Mouse (Mus musculus): ENCODE data around the gene Stat5a.

The Stat5a gene

GRCm38 (mm10) chr11:100858935-100859578 is at the start of gene Stat5a:
TSS of gene Stat5a (plus strand) at chr11:100859351.
- no peak for DNase-seq (ENCODE audit: low read depth)

- DNase-seq (ENCODE audit: low read depth) = no peak
These were observed 48.6 kb upstream of the Stat5a start for GRCm38 (mm10) chr11:100810516-100810915.

DNA sequence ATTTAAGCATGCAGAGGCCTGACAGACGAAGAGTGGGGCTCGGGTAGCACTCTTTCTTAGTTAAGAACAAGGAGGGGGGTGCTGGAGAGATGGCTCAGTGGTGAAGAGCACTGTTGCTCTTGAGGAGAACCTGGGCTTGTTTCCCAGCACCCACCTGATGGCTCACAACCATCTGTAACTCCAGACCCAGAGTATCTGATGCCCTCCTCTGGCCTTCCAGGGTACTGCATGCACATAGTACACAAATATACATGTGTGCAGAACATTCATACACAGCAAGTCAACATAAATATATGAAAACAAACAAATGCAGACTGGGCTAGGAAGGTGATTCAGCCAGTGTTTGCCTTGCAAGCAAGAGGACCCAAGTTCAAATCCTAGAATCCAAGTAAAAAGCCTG is 48.0 kb upstream of the Stat5a start:
- DNase-seq (ENCODE audit: low read depth) = no peak

DNA sequence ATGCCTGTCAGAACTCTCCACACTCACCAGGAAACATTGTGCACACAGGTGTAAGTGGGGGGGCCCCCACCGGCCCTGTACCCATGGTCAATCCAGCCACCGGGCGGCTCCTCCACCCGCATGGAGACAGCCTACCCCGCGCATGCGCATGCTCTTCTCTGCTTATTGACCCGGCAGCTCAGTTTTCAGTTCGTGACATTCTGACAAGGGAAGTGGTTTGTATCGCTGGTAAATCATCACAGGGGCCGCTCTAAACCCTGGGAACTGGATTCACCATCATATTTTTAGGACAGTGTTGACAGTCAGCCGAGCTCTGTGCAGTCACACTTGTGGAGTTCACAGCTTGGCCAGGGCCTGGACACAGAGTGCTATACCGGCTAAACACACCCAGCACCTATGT is 44.7 kb upstream of the Stat5a start:
- DNase-seq (ENCODE audit: low read depth) = no peak

- no peak for DNase-seq (ENCODE audit: low read depth)
These were observed 42.8 kb upstream of the Stat5a start for GRCm38 (mm10) chr11:100816342-100816741.

- no peak for DNase-seq (ENCODE audit: low read depth)
These were observed 42.4 kb upstream of the Stat5a start for GRCm38 (mm10) chr11:100816801-100817200.

DNA sequence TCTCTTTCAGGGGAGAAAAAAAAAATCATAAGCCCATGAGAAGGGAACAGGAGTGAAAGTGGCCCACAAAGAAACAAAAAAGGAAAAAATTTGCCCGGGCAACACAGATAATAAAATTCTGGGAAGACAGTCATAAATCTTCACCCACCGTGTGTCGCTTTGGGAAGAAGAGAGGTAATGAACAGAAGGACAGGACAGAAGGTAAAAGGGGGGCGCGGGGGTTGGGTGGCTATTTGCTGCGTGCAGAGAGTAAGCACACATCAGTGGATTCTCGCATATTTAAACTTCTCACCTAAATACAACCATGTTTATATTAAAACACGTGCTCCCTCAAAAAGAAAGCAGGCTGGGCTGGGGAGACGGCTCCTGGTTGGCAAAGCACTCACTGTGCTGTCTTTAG is 41.8 kb upstream of the Stat5a start:
- no peak for DNase-seq (ENCODE audit: low read depth)

DNA sequence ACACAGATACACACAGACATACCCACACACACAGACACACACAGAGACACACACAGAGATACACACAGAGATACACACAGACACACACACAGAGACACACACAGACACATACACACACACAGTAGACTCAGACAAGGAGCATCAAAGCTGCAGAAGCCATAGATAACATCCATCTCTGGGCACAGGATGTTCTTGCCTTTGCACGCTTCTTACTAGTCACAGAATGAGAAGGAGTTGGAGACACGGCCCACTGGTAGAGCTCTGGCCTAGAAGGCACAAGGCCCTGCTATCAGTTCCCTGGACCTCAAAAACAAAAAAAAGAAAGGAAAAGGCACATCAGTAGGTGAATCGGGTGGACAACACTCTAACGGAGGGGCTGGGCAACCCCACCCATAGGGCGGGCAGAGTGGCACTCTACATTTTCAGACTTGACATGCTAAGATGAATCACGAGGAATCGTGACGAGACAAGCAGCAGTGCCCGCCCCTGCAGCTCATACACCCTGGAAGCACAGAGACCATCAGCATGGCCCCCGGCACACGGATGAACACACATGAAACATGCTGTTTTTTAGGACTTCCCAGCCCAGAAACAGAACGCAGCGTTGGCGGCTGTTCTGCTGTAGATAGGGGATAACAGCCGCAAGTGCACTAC is 40.7 kb upstream of the Stat5a start:
- no peak for DNase-seq (ENCODE audit: low read depth)

- no peak for DNase-seq (ENCODE audit: low read depth)
These were observed 40.1 kb upstream of the Stat5a start for GRCm38 (mm10) chr11:100819048-100819447.

DNA sequence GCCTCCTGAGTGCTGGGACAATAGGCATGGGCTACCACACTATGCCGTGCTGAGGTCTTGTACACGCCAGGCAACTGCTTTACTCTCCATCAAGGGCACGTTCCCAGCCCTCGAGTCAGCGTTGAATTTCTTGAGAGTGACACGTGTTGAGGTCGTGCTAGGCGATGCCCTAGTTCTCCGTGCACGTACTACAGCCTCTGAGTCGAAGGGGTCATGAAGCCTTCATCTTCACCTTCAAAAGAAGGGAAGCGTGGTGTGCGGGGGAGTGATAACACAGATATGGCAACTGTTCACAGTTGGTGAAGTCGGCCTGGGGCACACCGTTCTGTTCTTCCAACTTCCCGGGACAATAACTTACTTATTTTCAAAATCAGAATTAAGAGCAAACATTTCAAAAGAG is 39.5 kb upstream of the Stat5a start:
- no peak for DNase-seq (ENCODE audit: low read depth)

DNA sequence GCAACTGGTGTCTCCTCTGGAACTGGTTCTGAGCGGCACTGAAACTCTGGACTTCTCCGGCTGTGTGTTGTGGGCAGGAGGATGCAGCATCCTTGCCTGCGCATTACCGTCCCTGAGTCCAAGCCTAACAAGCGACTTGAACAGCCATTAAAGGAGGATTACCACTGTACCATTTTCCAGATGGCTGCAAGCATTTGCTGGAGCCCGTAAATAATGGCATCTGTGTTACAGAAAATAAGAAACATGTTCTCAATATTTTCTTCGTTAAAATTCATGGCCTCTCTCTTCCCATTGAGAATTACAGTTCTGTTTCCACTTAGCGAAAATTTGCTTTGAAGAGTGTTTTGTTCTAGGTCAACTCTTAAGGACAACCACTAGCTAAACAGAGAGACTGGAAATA is 39.1 kb upstream of the Stat5a start:
- DNase-seq (ENCODE audit: low read depth) = no peak

DNA sequence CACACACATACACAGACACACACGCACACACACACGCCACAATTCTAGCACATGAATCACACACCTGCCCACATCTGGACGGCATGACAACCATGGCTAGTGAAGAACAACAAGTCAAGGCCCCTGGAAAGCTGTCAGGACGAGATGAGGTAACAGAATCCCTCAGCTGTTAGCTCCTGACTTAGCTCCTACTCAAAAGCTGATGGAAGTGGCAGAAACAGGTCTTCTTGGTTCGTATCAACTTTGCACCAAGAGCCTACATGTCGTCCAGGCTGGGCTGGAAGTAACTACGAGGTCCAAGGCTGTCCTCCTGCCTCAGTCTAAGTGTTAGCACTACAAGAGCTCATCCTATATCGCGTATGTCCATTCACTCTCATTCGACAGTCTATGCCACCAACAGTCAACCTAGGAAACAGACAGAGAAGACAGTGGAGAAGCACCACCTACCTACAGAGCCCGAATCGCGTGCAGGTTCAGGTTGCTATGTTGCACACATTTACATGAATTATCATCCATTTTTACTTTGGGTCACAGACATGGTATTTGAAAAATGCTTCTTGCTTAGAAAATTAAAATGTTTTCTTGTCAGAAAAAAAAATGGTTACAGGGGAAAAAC is 37.4 kb upstream of the Stat5a start:
- no peak for DNase-seq (ENCODE audit: low read depth)

DNA sequence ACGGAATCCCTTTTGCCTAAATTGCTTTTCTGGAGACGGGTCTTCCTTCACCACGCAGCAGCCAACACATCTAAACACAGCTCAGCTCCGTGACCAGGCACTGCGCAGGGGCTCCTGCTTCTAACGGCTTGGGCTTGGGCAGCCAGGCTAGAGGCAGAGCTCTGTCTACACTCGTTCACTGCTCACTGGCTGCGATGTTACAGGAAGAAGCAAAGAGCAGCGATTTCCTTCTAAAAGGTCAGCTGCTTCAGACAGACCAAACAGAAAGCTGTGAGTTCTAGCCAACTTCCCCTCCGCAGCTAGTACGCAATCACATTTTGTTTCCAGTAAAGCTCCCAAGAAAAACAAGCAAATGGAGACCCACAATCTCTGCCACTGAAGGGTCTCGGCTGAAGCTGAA is 36.8 kb upstream of the Stat5a start:
- no peak for DNase-seq (ENCODE audit: low read depth)

DNA sequence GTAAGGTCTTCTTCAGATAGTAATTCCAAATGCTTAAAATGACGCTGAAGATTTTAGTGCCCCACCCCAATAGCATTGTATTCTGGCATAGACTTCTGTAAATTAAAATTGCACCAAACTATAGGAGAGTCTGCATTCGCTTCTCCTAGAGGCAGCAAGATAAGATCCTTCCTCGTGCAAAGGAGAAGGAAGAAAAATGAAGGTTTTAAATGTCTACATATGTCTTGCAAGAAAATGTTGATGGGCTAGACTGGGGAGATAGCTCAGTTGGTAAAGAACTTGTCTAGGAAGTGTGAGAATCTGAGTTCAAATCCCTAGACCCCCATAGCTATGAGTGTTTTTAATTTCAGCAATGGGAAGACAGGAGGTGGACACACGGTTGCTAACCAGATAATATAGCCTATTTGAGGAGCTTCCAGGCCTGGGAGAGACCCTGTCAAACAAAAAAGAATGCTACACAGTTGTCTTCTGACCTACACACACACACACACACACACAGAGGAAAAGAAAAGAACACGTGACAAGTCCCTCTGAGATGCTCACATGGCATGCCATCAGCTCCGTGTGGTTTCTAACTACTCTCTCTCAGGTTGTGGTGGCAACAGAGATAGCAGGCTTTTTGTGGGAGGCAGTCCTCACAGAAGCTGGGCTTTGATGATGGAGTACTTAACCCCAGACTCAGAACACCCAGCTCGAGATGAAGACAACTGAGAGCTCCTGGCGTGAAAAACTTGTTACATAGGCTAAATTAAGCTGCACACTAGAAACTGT is 35.4 kb upstream of the Stat5a start:
- DNase-seq (ENCODE audit: low read depth) = no peak

DNA sequence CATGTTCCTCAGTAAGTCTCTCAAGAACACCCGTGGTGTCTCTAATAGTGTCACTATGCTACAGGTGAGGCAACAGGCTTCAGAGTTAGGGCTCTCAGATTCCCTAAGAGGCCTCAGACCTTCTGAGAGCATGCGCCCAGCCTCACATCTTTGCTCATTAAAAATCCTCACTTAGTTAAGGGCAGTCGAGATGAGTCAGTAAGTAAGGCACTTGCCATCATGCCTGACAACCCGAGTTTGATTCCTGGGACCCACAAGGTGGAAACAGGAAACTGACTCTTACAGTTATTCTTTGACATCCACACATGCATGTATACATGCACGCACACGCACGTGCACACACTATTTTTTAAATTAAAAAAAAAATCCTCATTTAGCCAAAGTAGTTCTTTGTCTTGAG is 34.7 kb upstream of the Stat5a start:
- DNase-seq (ENCODE audit: low read depth) = no peak

DNA sequence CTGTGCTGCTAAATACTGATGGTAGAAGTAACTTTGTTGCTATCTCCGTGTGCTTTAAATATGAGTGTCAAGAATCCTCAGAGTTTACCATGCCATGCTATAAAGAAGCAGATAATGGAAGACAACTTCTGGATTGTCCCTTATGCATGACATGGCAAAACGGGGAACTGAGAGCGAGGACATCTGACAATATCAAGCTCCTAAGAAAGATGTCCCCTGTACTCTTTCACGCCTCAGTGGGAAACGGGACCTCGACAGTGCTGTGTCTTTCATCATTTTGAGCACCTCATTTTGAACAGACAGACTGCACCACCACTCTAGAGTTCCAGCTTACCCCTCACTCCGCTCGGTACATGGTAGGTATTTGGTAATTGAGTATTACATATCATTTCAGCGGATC is 33.7 kb upstream of the Stat5a start:
- no peak for DNase-seq (ENCODE audit: low read depth)

GRCm38 (mm10) chr11:100826161-100826866 is 32.8 kb upstream of the Stat5a start:
- DNase-seq (ENCODE audit: low read depth) = no peak

- DNase-seq (ENCODE audit: low read depth) = no peak
These were observed 30.4 kb upstream of the Stat5a start for GRCm38 (mm10) chr11:100828676-100829151.

- DNase-seq (ENCODE audit: low read depth) = no peak
These were observed 29.5 kb upstream of the Stat5a start for GRCm38 (mm10) chr11:100829691-100830090.

DNA sequence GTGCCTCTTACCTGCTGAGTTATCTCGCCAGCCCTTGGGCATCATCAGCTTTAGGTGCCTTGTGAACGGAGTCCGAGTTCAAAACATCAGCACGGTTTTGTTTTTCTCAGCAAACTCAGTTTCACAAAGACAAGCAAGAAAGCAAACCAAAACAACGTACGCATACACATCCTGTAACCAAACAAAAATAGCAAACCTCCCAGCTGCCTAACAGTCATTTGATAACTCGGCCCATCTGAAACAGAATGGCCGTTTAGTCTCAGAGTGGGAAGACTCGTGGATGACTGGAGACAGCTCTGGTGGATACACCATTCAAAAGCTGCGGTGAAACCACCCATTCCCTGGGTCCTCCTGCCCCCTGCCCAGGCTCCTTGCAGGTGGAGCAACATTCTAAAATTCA is 27.8 kb upstream of the Stat5a start:
- no peak for DNase-seq (ENCODE audit: low read depth)

GRCm38 (mm10) chr11:100833466-100833865 is 25.7 kb upstream of the Stat5a start:
- no peak for DNase-seq (ENCODE audit: low read depth)
